Mouse (Mus musculus): Measurements from ENCODE around the gene Pcp4.
A peak's percentile ranks its signal among the peaks of the same experiment; 100 is the strongest.

DNA sequence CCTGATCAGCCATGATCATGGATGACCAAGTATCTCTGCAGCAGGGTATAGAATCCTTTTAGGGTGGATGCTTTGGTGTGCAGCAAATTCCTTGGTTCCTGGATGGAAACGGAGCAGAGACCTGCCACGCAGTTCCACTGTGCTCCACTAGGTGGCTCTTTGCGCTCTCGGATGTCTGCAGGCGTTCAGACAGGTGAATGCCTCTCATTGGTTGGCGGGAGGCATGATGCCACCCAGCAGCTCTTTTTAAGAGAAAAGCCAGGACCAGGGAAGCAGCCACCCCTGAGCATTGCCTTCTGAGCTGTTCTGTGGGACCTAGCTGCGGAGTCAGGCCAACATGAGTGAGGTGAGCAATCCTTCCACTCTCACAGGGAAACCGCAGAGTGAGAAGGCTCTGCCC is at the start of gene Pcp4:
- TF ChIP-seq ZKSCAN1 (IDR thresholded peaks at IDR 0.05; ENCODE audit: borderline replicate concordance, low read depth, low read length) (no peak), EP300 (IDR thresholded peaks at IDR 0.05; ENCODE audit: low read length) (no peak), CTCF (conservative IDR thresholded peaks at IDR 0.05 in 1 of 2, IDR thresholded peaks at IDR 0.05 in 1 of 2; ENCODE audit: low read depth in 2 of 2, low read length in 2 of 2) (peak; percentile 98 to 100), HCFC1 (IDR thresholded peaks at IDR 0.05; ENCODE audit: low read depth, low read length) (no peak), POLR2A (IDR thresholded peaks at IDR 0.05; ENCODE audit: low read depth, low read length) (no peak), NRF1 (IDR thresholded peaks at IDR 0.05; ENCODE audit: low read depth, low read length) (no peak)
